Mouse (Mus musculus) small intestine, adult 2 months (tissue): ENCODE results near the gene Cntn5. TPM values are rescaled to one million over a fixed set of nuclear protein-coding genes. Genes with fewer than 3 reads are reported as not detected.

Source experiments
- H3K27ac ChIP-seq: fragments of 200-500 bp; 2 replicates; pipeline ENCODE4 v1.5.1; 2012; ENCODE audit warnings: low read depth, low read length, control low read depth, inconsistent platforms; ENCODE audit not compliant: insufficient read depth
- H3K27me3 ChIP-seq: fragments of 200-500 bp; 2 replicates; pipeline ENCODE4 v1.6.1; 2012; ENCODE audit warnings: mild to moderate bottlenecking, moderate library complexity, low read length, inconsistent platforms; ENCODE audit not compliant: control insufficient read depth, insufficient read depth
- H3K36me3 ChIP-seq: fragments of 200-500 bp; 2 replicates; pipeline ENCODE4 v1.6.1; 2012; ENCODE audit warnings: mild to moderate bottlenecking, low read length, control low read depth, inconsistent platforms; ENCODE audit not compliant: control insufficient read depth, insufficient read depth
- H3K4me1 ChIP-seq: fragments of 200-500 bp; 2 replicates; pipeline ENCODE4 v1.6.1; 2012; ENCODE audit warnings: low read length, inconsistent platforms, mixed read lengths; ENCODE audit not compliant: control insufficient read depth, insufficient read depth, insufficient read length
- H3K4me3 ChIP-seq: fragments of 200-500 bp; 2 replicates; pipeline ENCODE4 v1.5.1; 2012; ENCODE audit warnings: low read depth, mild to moderate bottlenecking, control low read depth, inconsistent platforms, low read length, moderate library complexity
- CTCF ChIP-seq: fragments of 200-500 bp; IDR thresholded peaks from 2 replicates; pipeline ENCODE4 v1.5.1; 2012; ENCODE audit warnings: low read depth, mild to moderate bottlenecking, control low read depth, inconsistent platforms, low read length, moderate library complexity, mixed read lengths; ENCODE audit not compliant: insufficient replicate concordance, insufficient read length; ENCODE audit errors: extremely low read depth
- POLR2A ChIP-seq: fragments of 200-500 bp; IDR thresholded peaks from 2 replicates; pipeline ENCODE4 v1.6.1; 2012; ENCODE audit warnings: low read depth, mild to moderate bottlenecking, control low read depth, inconsistent platforms, low read length, moderate library complexity
- WGBS: fragments of 180-500 bp; shearing (Covaris S2); methylation state at CpG from one replicate; pipeline ENCODE4 v1.1.7; 2018; 5-methylcytosine and 5-hydroxymethylcytosine counted together
- polyA plus RNA-seq: library from polyadenylated mRNA; depleted of rRNA; stranded (reverse); fragments of >200 nt; gene quantifications from 2 replicates; pipeline ENCODE4 v1.2.3, GENCODE M21; 2012

Gene Cntn5
- polyA plus RNA-seq, 1 experiment, result not detected

GRCm38 (mm10) chr9:10681646-10682045 is 222.9 kb downstream of the Cntn5 start:
- Histone ChIP-seq H3K4me3 (no peak overlapping the region), H3K27ac (no peak overlapping the region), H3K27me3 (no peaks in the 10 kb centered on the region), H3K36me3 (no peaks in the 10 kb centered on the region), H3K4me1 (no peaks in the 10 kb centered on the region)
- TF ChIP-seq CTCF (no peak), POLR2A (no peak)

DNA sequence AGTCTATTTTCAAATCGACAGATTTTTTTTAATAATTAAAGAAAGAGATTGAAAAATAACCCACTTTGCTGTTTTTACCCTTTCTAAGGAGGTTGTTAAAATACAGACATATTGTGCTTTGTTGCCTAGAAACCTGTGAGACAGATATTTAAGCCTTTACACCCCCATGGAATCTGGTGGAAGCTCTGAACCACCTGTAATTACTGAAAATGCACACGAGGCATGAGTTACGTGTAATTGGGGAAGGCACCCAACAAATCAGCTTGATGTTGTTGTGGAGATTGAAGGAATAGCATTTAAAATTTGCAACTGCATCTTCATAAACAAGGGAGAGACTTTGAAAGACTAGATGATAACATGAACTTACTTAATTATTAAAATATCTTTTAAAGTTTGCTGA is 223.4 kb downstream of the Cntn5 start:
- Histone ChIP-seq H3K4me3 (no peak overlapping the region), H3K36me3 (no peaks in the 10 kb centered on the region), H3K27me3 (no peaks in the 10 kb centered on the region), H3K27ac (no peak overlapping the region), H3K4me1 (no peaks in the 10 kb centered on the region)
- TF ChIP-seq POLR2A (no peak), CTCF (no peak)
- 83% methylated on average over 3 of the region's 3 CpGs for WGBS

DNA sequence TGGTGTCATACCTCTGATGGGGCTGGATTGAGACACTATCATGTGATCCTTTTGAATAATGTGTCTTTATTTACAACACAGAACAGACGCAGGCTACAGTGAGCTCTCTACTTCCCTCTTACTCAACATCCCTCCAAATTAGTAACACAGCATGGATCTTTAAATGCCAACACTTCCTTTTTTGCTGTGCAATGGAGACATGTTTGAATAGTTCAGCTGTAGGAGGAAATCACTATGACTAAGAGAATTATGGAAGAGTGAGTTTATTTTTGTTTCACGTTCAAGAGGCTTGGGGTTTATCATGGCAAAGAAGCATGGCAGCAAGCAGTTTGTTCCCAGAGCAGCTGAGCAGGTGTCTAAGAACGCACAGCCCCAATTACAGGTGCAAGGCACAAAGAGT is 235.9 kb downstream of the Cntn5 start:
- Histone ChIP-seq H3K36me3 (no peaks in the 10 kb centered on the region), H3K4me1 (no peaks in the 10 kb centered on the region), H3K4me3 (no peak overlapping the region), H3K27me3 (no peaks in the 10 kb centered on the region), H3K27ac (no peak overlapping the region)
- TF ChIP-seq CTCF (no peak), POLR2A (no peak)
- WGBS, result 65% methylated on average over 3 of the region's 3 CpGs

- H3K36me3 ChIP-seq, result no peaks in the 10 kb centered on the region
- no peaks in the 10 kb centered on the region for H3K27me3 ChIP-seq
- WGBS, result 38% methylated on average over 4 of the region's 4 CpGs
- no peak overlapping the region for H3K27ac ChIP-seq
- H3K4me1 ChIP-seq, result no peaks in the 10 kb centered on the region
- no peak overlapping the region for H3K4me3 ChIP-seq
- TF ChIP-seq CTCF (no peak), POLR2A (no peak)
These were observed 237.1 kb downstream of the Cntn5 start for GRCm38 (mm10) chr9:10667438-10667837.

GRCm38 (mm10) chr9:10665756-10666155 is 238.8 kb downstream of the Cntn5 start:
- H3K36me3 ChIP-seq, result no peaks in the 10 kb centered on the region
- no peak overlapping the region for H3K4me3 ChIP-seq
- H3K27ac ChIP-seq, result no peak overlapping the region
- no peaks in the 10 kb centered on the region for H3K4me1 ChIP-seq
- no peak for TF ChIP-seq POLR2A
- no peak for TF ChIP-seq CTCF
- H3K27me3 ChIP-seq, result no peaks in the 10 kb centered on the region

GRCm38 (mm10) chr9:10663101-10663500 is 241.5 kb downstream of the Cntn5 start:
- WGBS, result 49% methylated on average over 2 of the region's 2 CpGs
- Histone ChIP-seq H3K4me3 (no peak overlapping the region), H3K27ac (no peak overlapping the region), H3K27me3 (no peaks in the 10 kb centered on the region), H3K4me1 (no peaks in the 10 kb centered on the region), H3K36me3 (no peaks in the 10 kb centered on the region)
- TF ChIP-seq POLR2A (no peak), CTCF (no peak)

- Histone ChIP-seq H3K36me3 (no peaks in the 10 kb centered on the region), H3K27ac (no peak overlapping the region), H3K4me1 (no peaks in the 10 kb centered on the region), H3K4me3 (no peak overlapping the region), H3K27me3 (no peaks in the 10 kb centered on the region)
- TF ChIP-seq CTCF (no peak), POLR2A (no peak)
- 71% methylated on average over 1 of the region's 1 CpGs for WGBS
These were observed 245.1 kb downstream of the Cntn5 start for GRCm38 (mm10) chr9:10659478-10659877.

- TF ChIP-seq POLR2A, result no peak
- no peak for TF ChIP-seq CTCF
- 71% methylated on average over 1 of the region's 1 CpGs for WGBS
- H3K27ac ChIP-seq, result no peak overlapping the region
- H3K4me3 ChIP-seq, result no peak overlapping the region
- H3K27me3 ChIP-seq, result no peaks in the 10 kb centered on the region
- no peaks in the 10 kb centered on the region for H3K36me3 ChIP-seq
- no peaks in the 10 kb centered on the region for H3K4me1 ChIP-seq
These were observed 246.5 kb downstream of the Cntn5 start for GRCm38 (mm10) chr9:10658086-10658485.
